Mouse (Mus musculus) frontal cortex, adult (tissue): ENCODE data around the gene Fam189a2.
A peak's percentile ranks its signal among the peaks of the same experiment; 100 is the strongest.

Experiments
- ATAC-seq: cut with Nextera tagmentation; 2 replicates; pipeline ENCODE4 v1.9.2; 2017; ENCODE audit warnings: mild to moderate bottlenecking, moderate library complexity, mixed read lengths; ENCODE audit not compliant: low TSS enrichment

Gene Fam189a2

GRCm38 (mm10) chr19:23941422-23941949, 89.3 kb downstream of the Fam189a2 start:
- ATAC-seq = no peak

- peak; percentile 91 for ATAC-seq
Measured at GRCm38 (mm10) chr19:23930826-23931225, 100.0 kb downstream of the Fam189a2 start.

- ATAC-seq = no peak
Measured at GRCm38 (mm10) chr19:23925541-23925940, 105.3 kb downstream of the Fam189a2 start.

GRCm38 (mm10) chr19:23924791-23925190, 106.0 kb downstream of the Fam189a2 start:
- no peak for ATAC-seq

GRCm38 (mm10) chr19:23924057-23924456, 106.8 kb downstream of the Fam189a2 start:
- no peak for ATAC-seq
